Mouse (Mus musculus) urinary bladder, postnatal 36 days (tissue): Measurements from ENCODE around the gene Rbbp6.

Experiments
- DNase-seq, 2 experiments: peaks; one replicate each; pipeline ENCODE4 v3.0.0; 2022; ENCODE audit warnings: low spot score in 2 of 2, mixed read lengths in 1 of 2

Gene Rbbp6

DNA sequence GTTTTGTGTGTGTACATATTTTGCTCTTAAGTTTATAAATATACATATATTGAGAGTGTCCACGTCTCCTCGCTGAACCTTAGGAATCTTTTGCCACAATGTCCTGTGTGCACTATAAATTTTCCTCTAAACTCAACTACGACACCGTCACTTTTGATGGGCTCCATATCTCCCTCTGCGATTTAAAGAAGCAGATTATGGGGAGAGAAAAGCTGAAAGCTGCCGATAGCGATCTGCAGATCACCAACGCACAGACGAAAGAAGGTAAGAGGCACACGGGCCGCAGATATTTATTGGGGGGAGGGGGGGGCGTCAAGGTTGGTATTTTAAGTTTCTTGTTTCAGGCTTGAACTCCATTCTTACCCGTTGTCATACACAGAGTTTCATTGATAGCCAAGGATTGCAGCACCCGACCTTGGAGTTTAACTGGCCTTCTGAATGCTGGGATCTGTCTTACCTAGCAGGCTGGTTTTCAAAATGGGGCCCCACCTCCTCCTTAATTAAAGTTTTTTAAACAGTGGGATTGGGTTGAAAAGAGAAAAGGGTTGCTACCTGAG lies 5.5 kb downstream of the Rbbp6 start:
- DNase-seq: no peak

DNA sequence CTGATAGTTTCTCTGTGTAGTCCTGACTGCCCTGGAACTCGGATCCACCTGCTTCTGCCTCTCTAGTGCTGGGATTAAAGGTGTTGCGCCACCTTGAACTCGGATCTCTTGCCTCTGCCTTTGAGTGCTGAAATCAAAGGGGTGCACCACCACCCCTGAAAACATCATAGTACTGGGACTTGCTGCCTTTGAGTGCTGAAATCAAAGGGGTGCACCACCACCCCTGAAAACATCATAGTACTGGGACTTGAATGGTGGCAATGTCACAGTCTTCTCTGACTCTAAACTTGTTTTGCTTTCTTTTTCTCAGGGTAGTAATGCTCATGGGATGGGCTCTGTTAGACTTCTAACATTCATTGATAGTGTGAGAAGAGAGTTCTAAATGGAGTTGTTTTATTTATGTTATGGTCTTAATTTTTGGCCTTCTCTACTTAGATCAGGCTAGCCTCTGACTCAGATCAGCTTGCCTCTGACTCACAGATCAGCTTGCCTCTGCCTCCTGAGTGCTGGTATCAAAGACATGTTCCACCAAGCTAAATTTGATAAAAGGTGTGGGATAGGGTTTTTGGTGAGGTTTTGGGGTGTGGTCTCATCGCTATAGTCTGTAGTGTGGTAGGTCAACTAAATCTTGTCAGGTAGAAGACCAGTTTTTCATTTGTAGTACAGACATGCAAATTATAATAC lies 6.7 kb downstream of the Rbbp6 start:
- no peak for DNase-seq

DNA sequence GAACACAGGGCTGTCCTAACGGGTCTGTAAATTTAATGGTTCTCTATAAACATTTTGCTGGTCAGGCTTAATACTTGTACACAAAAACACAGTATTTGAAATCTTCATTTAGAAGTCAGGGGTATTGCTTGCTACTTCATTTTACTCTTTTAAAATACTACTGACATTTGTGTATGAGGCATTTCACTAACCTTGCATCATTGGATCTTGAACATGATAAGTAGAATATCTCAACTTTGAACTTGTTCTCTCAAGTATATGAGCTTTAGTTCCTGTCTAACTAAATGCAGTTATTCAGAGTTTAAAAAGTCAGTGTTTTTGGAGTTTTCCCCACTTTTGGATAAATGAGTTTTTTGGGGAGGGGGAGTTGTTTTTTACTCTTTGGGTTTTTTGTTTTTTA lies 14.0 kb downstream of the Rbbp6 start:
- DNase-seq: no peak

DNA sequence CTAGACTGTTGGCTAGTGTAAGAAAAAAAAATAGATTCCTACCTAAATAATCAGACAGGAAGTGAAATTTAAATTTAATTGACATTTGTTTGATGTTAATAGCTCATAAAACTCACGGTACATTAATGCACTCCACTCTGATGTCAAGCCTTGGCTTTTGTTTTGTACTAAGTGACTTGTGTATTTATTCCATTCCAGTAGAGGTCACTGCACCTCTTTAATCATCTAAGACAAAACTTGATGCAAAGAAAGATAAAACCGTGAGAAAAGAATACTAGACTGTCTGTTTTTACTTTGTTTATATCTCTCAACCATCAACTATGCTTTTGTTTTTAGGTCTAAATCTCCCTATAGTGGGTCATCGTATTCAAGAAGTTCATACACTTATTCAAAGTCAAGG lies 32.7 kb downstream of the Rbbp6 start:
- no peak for DNase-seq

DNA sequence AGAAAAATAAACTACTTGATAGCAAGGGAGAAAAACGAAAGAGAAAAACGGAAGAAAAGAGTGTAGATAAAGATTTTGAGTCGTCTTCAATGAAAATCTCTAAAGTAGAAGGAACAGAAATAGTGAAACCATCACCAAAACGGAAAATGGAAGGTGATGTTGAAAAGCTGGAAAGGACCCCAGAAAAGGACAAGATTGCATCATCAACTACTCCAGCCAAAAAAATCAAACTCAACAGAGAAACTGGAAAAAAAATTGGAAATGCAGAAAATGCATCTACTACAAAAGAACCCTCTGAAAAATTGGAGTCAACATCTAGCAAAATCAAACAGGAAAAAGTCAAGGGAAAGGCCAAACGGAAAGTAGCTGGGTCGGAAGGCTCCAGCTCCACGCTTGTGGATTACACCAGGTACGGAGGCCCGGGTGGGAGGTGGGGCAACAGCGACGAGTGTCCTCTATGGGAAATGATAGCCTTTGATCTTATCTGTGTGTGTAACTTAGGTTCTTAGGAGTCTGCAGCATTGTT lies 34.4 kb downstream of the Rbbp6 start:
- no peak for DNase-seq

DNA sequence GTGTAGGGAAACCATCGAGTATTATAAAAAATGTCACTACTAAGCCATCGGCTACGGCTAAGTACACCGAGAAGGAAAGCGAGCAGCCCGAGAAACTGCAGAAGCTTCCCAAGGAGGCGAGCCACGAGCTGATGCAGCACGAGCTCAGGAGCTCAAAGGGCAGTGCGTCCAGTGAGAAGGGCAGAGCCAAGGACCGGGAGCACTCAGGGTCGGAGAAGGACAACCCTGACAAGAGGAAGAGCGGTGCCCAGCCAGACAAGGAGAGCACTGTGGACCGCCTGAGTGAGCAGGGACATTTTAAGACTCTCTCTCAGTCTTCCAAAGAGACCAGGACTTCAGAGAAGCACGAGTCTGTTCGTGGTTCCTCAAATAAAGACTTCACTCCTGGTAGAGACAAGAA lies 35.3 kb downstream of the Rbbp6 start:
- DNase-seq: no peak

DNA sequence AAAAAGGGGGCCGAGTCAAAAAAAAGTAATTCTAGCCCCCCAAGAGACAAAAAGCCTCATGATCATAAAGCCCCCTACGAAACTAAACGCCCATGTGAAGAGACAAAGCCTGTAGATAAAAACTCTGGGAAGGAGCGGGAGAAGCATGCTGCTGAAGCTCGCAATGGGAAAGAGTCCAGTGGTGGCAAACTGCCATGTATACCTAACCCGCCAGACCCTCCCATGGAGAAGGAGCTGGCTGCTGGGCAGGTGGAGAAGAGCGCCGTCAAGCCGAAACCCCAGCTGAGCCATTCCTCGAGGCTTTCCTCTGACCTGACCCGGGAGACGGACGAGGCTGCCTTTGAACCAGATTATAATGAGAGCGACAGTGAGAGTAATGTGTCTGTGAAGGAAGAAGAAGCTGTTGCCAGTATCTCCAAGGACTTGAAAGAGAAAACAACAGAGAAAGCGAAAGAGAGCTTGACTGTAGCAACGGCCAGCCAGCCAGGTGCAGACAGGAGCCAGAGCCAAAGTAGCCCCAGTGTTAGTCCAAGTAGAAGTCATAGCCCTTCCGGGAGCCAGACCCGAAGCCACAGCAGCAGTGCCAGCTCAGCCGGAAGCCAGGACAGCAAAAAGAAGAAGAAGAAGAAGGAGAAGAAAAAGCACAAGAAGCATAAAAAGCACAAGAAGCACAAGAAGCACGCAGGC lies 36.0 kb downstream of the Rbbp6 start:
- no peak for DNase-seq

DNA sequence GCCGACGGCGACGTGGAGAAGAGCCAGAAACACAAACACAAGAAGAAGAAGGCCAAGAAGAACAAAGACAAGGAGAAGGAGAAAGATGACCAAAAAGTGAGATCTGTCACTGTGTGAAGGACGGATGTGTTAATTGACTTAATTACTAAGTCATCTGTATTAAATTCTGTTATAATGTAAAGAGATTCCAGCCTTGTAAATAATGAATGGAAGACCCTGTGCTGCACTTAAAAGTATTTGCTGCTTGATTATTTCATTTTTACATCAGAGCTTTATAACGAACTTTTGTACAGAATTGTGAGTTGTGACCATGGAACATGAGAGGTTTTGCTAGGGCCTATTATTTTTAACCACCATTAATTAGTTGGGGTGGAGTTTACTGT lies 36.5 kb downstream of the Rbbp6 start:
- no peak for DNase-seq

DNA sequence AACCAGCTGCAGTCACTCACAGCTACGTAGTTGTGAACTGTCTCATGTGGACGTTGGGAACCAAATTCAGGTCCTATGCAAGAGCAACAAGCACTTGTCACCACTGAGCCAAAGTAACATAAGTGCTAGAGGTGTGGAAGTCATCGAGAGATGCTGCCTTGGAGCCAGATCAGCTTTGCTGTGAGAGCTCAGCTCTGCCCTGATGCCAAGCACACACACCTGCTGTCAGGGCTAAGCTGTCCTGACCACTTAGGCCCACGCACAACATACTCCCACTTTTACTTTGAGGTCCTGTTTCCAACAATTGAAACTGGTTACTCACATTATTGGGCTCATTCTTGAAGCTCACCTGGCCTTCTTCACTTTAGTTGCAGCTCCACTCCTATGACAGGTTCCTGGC lies 37.7 kb downstream of the Rbbp6 start:
- DNase-seq: no peak

DNA sequence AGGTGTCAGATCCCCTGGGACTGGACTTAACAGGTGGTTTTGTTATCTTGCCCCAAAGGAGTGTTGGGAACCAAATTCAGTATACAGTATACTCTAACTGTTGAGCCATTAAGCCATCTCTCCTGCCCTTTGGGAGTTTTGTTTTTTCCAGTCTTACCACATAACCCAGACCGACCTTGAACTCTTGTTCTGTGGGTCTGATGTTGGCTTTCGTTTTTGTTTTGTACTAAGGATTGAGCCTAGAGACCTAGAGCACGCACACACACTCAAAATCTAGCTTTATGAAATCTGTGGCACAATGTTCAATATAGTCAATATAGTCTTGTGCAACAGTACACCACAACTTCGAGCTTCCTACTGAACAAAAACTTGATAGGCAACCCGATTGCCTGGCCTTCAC lies 39.0 kb downstream of the Rbbp6 start:
- no peak for DNase-seq

DNA sequence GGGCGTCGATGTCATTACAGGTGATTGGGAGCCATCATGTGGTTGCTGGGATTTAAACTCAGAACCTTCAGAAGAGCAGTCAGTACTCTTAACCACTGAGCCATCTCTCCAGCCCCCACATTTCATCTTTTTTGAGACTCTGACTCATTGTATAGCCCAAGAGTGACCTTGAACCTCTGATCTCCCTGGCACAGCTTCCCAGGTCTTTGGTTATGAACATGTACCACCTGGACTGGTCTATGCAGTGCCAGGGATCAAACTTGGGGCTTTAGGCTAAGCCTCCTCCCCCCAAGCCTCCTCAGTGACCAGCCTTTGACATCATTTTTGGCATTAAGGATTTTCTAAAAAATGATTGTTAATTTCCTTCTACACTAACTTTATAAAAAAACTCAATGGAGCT lies 40.8 kb downstream of the Rbbp6 start:
- DNase-seq: no peak

DNA sequence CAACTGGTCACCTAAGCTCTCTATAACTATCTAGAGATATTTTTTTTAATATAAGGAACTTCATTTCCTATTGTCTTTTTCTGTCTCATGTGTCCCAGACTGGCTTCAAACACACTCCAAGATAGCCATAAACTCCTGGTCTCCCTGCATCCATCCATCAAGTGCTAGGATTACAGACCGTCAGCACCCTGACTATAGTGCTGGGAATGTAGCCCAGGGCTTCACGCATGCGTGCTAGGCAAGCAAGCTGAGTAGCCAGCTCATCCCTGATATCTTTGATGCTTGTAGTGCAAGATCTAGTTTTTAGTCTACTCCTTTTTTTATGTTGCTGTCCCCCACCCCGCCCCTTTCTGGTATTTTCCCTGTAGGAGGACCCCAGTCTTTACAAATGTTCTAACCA lies 42.3 kb downstream of the Rbbp6 start:
- DNase-seq: no peak

DNA sequence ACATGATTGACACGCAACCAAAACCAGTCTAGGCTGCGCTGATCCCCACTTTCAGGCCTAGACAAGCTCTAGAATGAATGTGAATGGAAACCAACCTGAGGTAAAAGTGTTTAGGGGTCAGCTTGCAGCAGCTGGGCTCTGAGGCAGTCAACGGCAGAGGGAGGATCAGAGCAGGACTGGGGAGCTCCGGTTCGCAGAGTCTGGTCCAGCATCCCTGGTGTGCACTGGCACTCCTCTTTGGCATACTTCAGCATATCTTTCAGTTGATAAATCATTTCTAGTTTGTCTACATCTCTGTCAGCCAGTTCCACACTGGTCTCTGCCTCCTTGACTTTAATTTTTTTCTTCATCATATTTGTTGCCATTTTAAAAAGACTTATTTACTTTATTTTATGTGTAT lies 48.0 kb downstream of the Rbbp6 start:
- no peak for DNase-seq

DNA sequence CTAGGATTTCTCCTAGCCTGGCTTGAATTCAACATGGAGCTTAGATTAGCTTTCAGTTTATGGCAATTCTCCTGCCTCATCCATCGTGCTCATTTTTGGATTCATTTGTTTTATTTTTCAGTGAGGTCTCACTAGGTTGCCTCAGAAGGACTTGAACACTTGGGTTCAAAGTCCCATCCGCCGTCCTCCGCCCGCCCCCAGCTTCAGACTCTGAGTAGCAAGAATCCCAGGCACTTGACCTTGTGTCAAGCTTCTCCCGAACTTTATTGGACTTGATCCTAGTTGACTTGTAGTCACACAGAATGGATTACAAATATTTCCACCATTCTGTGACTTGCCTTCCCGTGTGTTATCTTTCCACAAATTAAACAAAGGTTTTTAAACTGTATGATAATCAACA lies 49.2 kb downstream of the Rbbp6 start:
- no peak for DNase-seq

DNA sequence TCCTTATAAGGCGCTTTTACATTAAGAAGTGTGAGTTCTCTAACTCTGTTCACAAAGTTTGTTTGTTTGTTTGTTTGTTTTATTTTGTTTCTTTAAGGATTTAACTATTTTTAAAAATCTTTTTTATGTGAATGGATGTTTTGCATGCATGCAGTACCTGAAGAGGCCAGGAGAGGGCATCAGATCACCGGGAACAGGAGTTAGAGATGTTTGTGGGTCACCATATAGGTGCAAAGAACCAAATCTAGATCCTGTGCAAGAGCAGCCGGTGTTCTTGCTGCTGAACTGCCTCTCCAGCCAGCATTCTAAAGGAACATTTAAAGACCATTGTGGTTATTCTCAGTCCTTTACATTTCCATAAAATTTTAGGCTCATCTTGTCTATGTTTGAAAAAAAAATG lies 52.1 kb downstream of the Rbbp6 start:
- DNase-seq: no peak

DNA sequence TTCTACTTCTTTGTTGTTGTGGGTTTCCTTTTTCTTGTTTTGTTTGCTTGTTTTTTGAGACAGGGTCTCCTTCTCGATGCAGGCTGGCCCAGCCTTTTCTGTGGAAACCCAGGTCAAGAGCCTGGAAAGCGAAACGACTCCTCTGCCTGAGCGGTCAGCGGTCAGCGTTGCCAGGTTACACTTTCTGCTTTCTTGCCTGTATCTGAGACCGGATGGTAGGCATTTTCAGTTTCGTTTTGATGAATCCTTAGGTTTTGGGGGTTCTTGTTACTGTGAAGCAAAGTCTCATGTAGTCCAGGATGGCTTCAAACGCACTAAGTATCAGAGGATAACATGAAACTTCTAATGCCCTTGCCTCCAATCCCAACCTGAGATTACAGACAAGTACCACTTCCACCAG lies 59.6 kb downstream of the Rbbp6 start:
- DNase-seq: no peak

DNA sequence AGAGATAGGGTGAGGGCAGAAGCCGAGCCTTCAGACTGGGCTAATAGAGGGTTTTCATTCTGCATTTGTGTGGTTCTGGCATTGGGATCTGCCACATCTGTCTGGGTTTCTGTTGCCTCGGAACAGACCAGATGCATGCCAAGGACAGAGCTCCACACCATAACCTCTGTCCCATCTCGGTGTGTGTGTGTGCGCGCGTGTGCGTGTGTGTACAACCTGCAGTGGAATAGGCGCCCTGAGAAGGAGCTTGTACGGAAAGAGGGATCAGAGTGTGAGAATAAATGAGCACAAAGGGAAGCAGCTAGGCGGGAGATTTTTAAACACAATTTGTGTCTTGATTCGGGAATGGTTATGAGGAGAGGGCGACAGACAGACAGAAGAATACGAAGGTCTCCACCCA lies 64.8 kb downstream of the Rbbp6 start:
- no peak for DNase-seq

DNA sequence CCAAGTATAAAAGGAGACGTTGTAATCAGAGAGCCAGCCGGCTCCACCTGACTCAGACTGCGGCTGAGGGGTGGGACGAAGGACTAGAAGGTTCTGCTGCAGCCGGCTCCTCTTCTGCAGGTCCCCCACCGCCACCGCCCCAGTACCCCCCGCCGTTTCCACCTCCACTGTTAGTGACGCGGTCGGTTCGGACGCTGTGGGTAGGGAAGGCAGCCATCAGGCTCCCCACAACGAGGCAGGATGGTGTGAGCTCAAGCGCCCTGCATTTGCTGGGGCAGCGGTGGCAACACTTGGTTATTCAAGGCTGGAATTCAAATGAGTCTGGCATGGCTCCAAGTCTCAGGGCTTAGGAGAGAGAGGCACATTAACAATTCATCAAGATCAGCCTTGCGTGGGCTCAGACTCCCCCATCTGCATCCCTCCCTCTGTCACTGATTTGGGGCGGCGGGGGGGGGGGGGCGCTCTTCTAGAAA lies 65.3 kb downstream of the Rbbp6 start:
- DNase-seq: peak; percentile 8 to 26

DNA sequence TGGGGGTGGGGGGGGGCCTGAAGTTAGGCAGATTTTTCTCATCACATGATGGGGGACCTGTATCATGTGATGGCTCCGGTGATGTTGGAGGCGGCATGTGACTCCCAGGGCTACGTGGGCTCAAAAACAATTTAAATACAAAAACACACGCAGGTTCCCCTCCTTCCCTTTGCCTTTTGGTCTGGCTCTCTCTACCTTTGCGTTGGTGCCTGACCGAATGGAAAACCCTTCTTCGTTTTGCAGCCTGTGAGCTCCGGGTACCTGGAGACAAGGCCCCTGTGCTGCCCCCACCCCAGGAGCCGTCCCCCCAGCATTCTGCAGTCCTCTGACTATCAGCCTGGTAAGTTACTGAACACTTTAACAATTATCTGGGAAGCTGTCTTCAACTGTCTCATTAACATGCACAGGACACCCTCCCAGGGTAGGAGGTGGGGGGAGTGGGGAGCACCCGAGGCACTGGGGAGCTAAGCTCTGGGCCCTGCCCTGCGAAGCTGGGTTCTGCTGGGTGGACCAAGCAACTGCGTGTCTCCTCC lies 65.8 kb downstream of the Rbbp6 start:
- DNase-seq: no peak

DNA sequence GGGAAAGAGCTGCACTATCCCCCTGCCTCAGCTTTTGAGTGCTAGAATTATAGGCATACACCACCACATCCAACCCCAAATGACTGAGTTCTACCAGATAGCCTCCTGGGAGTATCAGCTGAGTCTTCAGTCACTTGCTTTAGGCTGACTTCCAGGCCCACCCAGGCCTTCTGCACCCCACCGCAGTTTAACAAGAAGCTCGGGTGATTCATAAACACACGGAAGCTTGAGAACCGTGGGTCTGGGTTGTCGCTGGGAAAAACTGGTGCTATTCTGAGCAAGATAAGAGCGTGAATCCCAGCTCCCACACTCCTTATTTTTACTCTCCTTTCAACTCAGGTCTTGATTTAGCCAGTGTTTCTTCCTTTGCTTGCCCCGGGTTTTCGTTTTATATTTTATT lies 69.8 kb downstream of the Rbbp6 start:
- DNase-seq: no peak

DNA sequence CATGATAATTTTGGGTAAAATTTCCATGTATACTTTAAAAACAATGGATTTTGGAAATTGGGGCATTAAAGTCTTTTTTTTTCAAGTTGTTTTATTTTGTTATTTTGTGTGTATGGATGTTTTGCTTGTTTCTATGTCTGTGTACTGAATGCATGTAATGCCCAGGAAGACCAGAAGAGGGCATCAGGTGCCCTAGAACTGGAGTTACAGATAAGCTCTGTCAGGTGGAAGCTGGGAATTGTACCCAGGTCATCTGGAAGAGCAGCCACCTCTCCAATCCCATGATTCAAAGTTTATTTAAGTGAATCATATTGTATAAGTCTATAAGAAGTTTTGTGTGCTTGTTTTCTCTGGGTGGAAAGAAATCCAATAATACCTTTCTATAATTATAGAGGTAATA lies 73.8 kb downstream of the Rbbp6 start:
- DNase-seq: no peak

DNA sequence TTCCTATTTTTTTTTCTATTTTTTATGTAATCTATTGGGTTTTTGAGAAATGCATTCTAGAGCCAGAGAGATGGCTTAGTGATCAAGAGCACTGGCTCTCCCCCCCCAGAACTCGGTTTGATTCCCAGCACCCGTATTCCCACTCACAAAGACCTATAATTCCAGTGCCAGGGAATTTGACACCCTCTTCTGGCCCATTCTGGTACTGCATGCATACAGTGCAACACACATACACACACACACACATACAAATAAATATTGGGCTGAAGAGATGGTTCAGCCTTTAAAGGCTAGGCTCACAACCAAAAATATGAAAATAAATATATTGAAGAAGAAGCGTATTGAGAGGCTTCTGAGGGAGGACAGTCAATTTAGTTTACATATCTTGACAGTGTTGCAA lies 79.7 kb downstream of the Rbbp6 start:
- no peak for DNase-seq
